Mouse (Mus musculus): ENCODE measurements around the gene Lrrc43.

GRCm38 (mm10) chr5:123499717-123500116 is 10.6 kb downstream of the Lrrc43 start:
- TF ChIP-seq CTCF (IDR thresholded peaks at IDR 0.05) (peak; percentile 57), EP300 (IDR thresholded peaks at IDR 0.05) (no peak)

All from lung, postnatal 0 days (tissue).